Mouse (Mus musculus): Measurements from ENCODE around the gene Krt17. TPM values are rescaled to one million over a fixed set of nuclear protein-coding genes. Genes with fewer than 3 reads are reported as not detected.

The Krt17 gene
- total and polyA plus RNA-seq, 3 experiments: not detected

DNA sequence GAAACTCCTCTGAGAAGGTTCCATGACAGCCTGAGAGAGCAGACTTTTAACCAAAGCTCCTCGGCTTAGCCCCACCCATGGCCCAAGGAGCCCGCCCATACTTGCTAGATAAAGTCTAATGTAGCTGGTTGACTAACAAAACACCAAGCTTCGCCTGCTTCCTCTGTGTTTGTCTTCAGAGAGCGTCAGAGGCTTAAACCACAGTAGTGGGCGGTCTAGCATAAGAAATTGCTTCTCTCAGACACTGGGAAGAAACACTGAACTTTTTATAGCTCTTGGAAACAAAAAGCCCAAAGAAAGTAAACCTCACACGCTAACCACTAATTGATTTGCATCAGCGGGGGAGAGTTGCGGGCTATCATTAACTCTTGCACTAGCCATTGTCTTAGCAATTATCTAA lies 39.1 kb downstream of the Krt17 start:
- no peak for TF ChIP-seq MXI1 (IDR thresholded peaks at IDR 0.05; ENCODE audit: low read depth, low read length)
- no peak for TF ChIP-seq POLR2AphosphoS2 (IDR thresholded peaks at IDR 0.05; ENCODE audit: low read length)
- TF ChIP-seq TBP (IDR thresholded peaks at IDR 0.05; ENCODE audit: low read depth, low read length): no peak
- no peak for TF ChIP-seq EP300 (IDR thresholded peaks at IDR 0.05; ENCODE audit: low read depth in 1 of 2, low read length in 2 of 2)
- no peak for TF ChIP-seq RCOR1 (IDR thresholded peaks at IDR 0.05; ENCODE audit: low read depth, low read length)
- no peak for TF ChIP-seq ZNF384 (IDR thresholded peaks at IDR 0.05; ENCODE audit: low read depth, low read length)
- TF ChIP-seq GABPA (IDR thresholded peaks at IDR 0.05; ENCODE audit: low read depth, low read length): no peak
- no peak for TF ChIP-seq MAX (IDR thresholded peaks at IDR 0.05; ENCODE audit: low read length)
- TF ChIP-seq ELF1 (IDR thresholded peaks at IDR 0.05; ENCODE audit: low read depth, low read length): no peak
- TF ChIP-seq POLR2A (IDR thresholded peaks at IDR 0.05; ENCODE audit: control insufficient read depth in 1 of 2, insufficient read depth in 1 of 2, low read depth in 1 of 2, low read length in 2 of 2, poor library complexity in 1 of 2): no peak
- Histone ChIP-seq H3K27me3 (ENCODE audit: control insufficient read depth in 1 of 2, insufficient read depth in 2 of 2, low read length in 2 of 2) (no peaks in the 10 kb centered on the region), H3K4me1 (ENCODE audit: control insufficient read depth in 1 of 2, insufficient read depth in 2 of 2, low read length in 2 of 2) (no peaks in the 10 kb centered on the region), H3K79me2 (ENCODE audit: control insufficient read depth, insufficient read depth, low read length, poor library complexity) (no peaks in the 10 kb centered on the region), H3K9me3 (replicated peaks; ENCODE audit: insufficient read depth, low read length) (no peaks in the 10 kb centered on the region), H3K9ac (ENCODE audit: control insufficient read depth, low read depth, low read length, poor library complexity, severe bottlenecking) (no peak overlapping the region), H3K36me3 (ENCODE audit: control insufficient read depth in 1 of 2, insufficient read depth in 2 of 2, low read length in 2 of 2) (no peaks in the 10 kb centered on the region), H3K4me3 (ENCODE audit: control insufficient read depth in 1 of 2, insufficient read depth in 1 of 2, low read depth in 2 of 2, low read length in 2 of 2) (no peak overlapping the region), H3K27ac (ENCODE audit: control insufficient read depth, low read depth, low read length) (no peak overlapping the region)
- DNase-seq (ENCODE audit: low read depth, low spot score): no peak

GRCm38 (mm10) chr11:100219304-100219703 lies 41.5 kb downstream of the Krt17 start:
- no peak for DNase-seq (ENCODE audit: low read depth, low spot score)
- Histone ChIP-seq H3K4me1 (ENCODE audit: control insufficient read depth in 1 of 2, insufficient read depth in 2 of 2, low read length in 2 of 2) (no peaks in the 10 kb centered on the region), H3K27me3 (ENCODE audit: control insufficient read depth in 1 of 2, insufficient read depth in 2 of 2, low read length in 2 of 2) (no peaks in the 10 kb centered on the region), H3K36me3 (ENCODE audit: control insufficient read depth in 1 of 2, insufficient read depth in 2 of 2, low read length in 2 of 2) (no peaks in the 10 kb centered on the region), H3K4me3 (ENCODE audit: control insufficient read depth in 1 of 2, insufficient read depth in 1 of 2, low read depth in 2 of 2, low read length in 2 of 2) (no peak overlapping the region), H3K9ac (ENCODE audit: control insufficient read depth, low read depth, low read length, poor library complexity, severe bottlenecking) (no peak overlapping the region), H3K9me3 (replicated peaks; ENCODE audit: insufficient read depth, low read length) (no peaks in the 10 kb centered on the region), H3K79me2 (ENCODE audit: control insufficient read depth, insufficient read depth, low read length, poor library complexity) (no peaks in the 10 kb centered on the region), H3K27ac (ENCODE audit: control insufficient read depth, low read depth, low read length) (no peak overlapping the region)
- TF ChIP-seq SIN3A (IDR thresholded peaks at IDR 0.05; ENCODE audit: low read length): no peak
- TF ChIP-seq USF2 (IDR thresholded peaks at IDR 0.05; ENCODE audit: borderline replicate concordance in 1 of 2, insufficient read depth in 1 of 2, low read depth in 1 of 2, low read length in 2 of 2): no peak
- no peak for TF ChIP-seq UBTF (IDR thresholded peaks at IDR 0.05; ENCODE audit: borderline replicate concordance, insufficient read depth, low read depth, low read length)

DNA sequence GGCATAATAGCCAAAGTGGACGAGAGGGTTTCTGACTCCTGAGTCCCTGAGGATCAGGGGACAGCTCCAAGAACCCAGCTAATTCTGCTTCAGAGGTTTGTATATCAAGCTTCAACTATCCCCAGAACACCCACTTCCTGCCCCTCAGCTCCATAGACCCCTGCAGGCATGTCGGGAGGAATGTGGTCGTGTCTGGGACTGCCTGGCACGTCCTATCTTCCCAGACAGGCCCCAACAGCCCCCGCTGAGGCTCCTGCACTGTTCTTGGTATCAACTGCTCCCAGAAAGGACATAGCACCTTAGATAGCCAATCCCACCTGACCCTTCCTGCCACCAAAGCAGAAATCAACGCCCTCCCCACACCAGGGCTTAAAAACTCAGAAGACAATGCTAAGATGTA lies 52.3 kb downstream of the Krt17 start:
- Histone ChIP-seq H3K27me3 (ENCODE audit: control insufficient read depth in 1 of 2, insufficient read depth in 2 of 2, low read length in 2 of 2) (no peaks in the 10 kb centered on the region), H3K79me2 (ENCODE audit: control insufficient read depth, insufficient read depth, low read length, poor library complexity) (no peaks in the 10 kb centered on the region), H3K36me3 (ENCODE audit: control insufficient read depth in 1 of 2, insufficient read depth in 2 of 2, low read length in 2 of 2) (no peaks in the 10 kb centered on the region), H3K9me3 (replicated peaks; ENCODE audit: insufficient read depth, low read length) (no peaks in the 10 kb centered on the region), H3K4me1 (ENCODE audit: control insufficient read depth in 1 of 2, insufficient read depth in 2 of 2, low read length in 2 of 2) (no peaks in the 10 kb centered on the region), H3K4me3 (ENCODE audit: control insufficient read depth in 1 of 2, insufficient read depth in 1 of 2, low read depth in 2 of 2, low read length in 2 of 2) (no peak overlapping the region), H3K27ac (ENCODE audit: control insufficient read depth, low read depth, low read length) (no peak overlapping the region), H3K9ac (ENCODE audit: control insufficient read depth, low read depth, low read length, poor library complexity, severe bottlenecking) (no peak overlapping the region)
- DNase-seq (ENCODE audit: low read depth, low spot score): no peak
- TF ChIP-seq TCF12 (IDR thresholded peaks at IDR 0.05; ENCODE audit: low read depth, low read length): no peak
- no peak for TF ChIP-seq MAFK (IDR thresholded peaks at IDR 0.05; ENCODE audit: borderline replicate concordance, low read depth, low read length)
- TF ChIP-seq MXI1 (IDR thresholded peaks at IDR 0.05; ENCODE audit: low read depth, low read length): no peak
- TF ChIP-seq MYC (IDR thresholded peaks at IDR 0.05; ENCODE audit: low read depth, low read length): no peak
- no peak for TF ChIP-seq RAD21 (IDR thresholded peaks at IDR 0.05; ENCODE audit: low read depth, low read length)
- no peak for TF ChIP-seq SMC3 (IDR thresholded peaks at IDR 0.05; ENCODE audit: low read depth, low read length)
- no peak for TF ChIP-seq SIN3A (IDR thresholded peaks at IDR 0.05; ENCODE audit: low read length)
- TF ChIP-seq POLR2AphosphoS5 (IDR thresholded peaks at IDR 0.05; ENCODE audit: borderline replicate concordance, low read depth, low read length): no peak

Measured in MEL (cell line).